Mouse (Mus musculus) B cell, adult (primary cell): ENCODE measurements around the gene Vamp8. TPM values are rescaled to one million over a fixed set of nuclear protein-coding genes. Genes with fewer than 3 reads are reported as not detected.

Experiments used
- total RNA-seq: library from RNA; stranded (reverse); gene quantifications from 4 replicates; pipeline ENCODE4 v1.2.4, GENCODE M21; 2023; ENCODE audit not compliant: inconsistent age

Vamp8 gene
- 95.3 to 106 TPM (median 102 TPM) in 4 replicates for total RNA-seq

DNA sequence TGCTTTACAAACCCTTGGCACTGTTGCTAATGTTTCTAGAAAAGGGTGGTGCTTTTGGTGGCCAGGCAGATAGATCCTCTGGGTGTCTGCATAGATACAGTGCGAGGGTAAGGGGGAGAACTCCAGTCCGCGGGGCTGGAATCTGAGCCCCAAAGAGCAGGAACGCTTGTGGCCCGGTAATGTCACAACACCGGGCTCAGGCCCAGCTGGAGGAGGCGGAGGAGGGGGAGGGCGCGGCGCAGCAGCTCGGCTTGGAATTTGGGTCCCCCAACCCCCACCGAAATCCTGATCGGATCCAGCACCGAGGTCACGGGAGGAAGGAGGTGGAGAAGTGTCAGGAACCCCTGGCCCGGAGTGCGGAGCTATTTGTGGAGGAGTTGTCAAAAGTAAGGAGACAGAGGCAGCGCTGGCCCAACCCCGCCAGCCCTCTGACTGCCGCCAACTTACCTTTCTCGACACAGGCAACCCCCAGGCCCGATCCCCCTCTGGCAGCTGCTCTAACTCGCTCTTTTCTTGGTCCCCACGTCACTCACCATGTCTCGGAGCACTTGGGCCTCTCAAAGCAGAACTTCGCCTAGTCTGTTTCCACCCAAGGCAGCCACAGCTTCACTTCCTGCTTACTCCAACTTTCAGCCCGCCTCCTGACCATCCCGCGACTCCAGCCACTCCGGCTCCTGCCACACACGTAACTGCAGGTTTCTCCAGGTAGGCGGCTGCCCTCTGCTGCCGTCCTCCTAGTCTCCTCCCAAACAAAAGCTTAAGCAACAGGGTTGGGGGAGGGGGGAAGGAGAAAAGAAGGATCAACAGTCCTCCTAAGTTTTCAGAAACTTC is at the start of gene Vamp8:
Gene Vamp8, minus strand, starts transcription at position 763 of the 831 bp plus-strand sequence.

DNA sequence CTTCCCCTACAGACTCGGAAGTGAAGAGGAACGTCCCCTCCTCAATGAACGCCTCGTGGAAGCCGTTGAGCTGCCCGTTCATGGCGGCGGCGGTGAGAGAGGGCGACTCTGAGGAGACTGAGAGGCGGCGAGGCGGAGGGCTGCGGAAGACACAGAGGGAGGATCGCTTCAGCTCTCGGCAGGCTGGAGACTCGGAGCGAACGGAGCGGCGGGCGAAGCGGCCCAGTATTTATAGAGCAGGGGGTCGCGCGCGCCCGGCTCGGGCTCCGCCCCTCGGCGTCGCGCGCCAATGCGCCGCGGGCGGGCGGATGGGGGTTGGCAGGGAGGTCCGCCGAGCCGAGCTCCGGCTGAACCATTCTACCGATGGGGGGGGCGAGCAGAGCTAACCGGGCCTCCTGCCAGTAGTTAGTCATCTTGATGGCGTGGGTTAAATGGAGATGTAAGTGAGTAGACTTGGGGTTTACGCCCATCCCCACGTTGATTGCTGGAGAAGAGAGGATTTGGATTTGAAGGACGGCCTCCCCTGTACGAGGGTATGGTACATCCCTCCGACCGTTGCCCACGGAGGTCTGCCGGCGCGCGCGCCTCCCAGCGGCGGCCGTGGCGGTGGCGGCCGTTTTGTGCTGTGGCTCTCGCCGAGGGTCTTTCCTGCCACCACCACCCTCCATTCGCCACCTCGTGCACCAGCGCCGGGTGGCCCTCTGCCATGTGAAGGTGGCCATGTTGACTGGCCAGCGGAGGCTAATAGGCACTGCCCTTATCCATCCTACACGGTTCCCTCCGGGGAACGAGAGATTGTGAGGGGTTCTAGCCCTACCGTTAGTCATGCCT is 49.1 kb upstream of the Vamp8 start, which contains the start of gene Mat2a:
Gene Mat2a, minus strand, starts transcription at position 204 of the 831 bp plus-strand sequence.

DNA sequence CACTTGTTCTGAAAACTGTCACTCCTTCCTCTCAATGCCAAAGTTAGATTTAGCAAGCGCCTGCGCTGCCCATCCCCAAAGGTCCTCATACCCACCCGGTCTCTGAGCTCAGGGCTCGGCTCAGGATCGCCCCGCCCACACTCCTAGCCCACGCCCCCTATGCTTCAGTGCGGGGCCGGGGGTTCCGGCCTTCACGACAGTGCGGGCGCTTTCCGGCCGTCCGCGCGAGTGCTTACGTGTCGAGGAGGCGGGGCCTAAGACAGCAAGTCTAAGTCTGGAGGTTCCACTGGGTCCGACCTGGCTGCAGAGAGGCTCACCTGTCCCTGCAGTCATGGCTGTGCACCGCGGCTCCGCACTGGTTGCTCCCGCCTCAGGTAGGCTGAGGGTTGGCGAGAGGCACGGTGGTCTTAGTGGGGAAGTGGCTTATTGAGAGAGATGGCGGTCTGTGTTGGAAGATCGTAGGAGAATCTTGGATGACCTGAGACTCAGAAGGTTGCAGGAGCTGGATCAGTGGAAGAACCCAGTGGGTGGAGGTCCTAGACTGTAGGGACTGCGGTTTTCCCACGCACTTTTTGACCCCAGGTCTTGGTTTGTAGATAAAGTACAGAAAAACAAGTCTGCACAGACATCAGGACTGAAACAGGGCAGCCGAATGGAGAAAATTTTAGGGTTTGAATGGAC is 23.7 kb upstream of the Vamp8 start, which contains the start of gene Ggcx:
Gene Ggcx, plus strand, starts transcription at position 233 of the 681 bp plus-strand sequence.

DNA sequence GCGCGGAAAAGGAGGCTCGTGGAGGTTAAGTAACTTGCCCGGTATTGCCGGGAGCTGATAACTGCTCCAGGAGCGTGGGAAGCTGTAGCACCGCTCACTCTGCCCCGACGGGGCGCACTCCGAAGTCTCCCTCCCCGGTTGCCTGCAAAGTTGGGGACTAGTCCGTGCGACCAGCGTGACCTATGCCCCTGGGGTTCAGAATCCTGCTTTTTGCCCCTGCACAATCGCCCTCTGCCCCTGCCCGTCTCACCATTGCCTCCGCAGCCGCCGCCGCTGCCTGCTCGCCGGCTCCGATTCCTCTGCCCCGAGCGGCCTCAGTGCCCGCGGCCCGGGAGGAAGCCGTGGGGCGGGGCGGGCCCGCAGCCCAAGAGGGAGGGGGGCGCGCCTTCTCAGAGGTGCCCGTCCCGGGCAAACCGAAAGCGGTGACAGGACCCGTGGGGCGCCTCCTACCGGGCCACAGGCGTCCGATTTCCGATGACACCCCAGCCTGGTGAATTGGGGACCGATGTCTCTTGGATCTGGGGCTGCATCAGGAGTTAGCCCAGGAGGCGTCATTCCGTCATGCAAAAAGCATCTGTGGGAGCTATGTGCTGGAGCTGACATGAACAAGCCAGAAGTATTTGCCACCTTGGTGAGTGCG is 10.3 kb downstream of the Vamp8 start, which contains the start of gene Vamp5:
Gene Vamp5, minus strand, starts transcription at position 338 of the 640 bp plus-strand sequence.

DNA sequence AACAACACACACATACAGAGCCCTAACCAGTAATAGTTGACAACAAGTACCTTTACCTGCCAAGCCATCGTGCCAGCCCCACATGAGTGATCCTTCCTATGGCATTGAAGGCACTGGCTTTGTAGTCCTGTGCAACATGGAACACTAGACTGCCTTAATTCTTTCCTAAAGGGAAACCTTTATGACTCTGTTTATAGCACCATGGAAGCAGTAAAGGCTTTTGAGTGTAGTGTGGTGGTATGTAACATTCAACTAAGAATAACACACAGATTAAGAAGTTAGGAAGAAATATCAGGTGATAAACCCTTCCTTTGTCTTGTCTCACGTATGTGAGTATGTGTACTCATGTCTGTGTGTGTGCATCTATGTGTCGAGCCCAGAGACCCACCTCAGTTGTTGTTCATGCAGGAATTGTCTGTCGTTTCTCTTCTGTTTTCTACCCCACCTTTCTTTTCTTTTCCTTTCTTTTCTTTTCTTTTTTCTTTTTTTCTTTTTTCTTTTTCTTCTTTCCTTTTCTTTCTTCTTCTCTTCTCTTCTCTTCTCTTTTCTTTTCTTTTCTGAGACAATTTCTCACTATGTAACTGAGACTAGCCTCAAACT is 23.6 kb downstream of the Vamp8 start, which contains the start of gene Rnf181:
Gene Rnf181, minus strand, starts transcription at position 113 of the 600 bp plus-strand sequence.

DNA sequence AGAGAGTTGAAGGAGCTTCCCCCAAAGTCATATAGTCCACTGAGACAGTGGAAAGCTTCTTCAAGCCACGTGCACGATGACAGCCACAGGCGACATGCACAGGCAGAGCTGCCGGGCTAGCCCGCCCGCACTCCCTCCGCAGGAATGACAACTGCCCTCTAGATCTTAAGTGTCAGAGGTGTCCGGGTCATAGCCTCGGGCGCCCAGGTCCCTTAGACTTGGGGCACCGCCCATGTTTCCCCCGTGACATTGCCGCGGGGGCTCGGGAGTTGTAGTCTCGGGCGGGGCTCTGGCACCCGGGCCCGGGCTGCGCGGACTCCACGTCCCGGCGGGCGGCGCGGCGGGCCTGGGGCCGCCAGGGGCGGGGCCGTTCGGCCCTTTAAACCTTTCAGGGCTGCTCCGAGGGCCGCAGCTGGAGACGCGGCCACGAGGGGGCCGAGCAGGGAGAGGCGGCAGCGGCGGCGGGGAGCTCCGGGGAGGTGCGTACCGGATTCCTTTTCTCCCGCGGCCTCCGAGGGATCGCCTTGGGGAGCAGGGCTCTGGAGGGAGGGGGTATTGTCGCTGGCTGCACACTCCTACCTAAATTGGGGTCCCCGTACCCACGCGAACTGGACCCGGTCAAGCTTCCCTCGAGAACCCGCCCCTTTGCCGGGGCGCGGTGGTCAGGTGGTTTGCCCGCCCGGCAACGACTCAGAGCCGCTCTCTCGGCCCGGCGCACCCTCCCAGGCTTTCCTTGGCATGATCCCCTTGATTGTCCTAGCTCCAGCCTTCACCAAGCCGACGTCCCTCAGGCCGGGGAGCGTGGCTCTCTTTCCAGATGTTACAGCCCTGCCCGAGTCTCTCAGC is 35.2 kb downstream of the Vamp8 start, which contains the start of gene Tmem150a:
Gene Tmem150a, plus strand, starts transcription at position 382 of the 846 bp plus-strand sequence.

DNA sequence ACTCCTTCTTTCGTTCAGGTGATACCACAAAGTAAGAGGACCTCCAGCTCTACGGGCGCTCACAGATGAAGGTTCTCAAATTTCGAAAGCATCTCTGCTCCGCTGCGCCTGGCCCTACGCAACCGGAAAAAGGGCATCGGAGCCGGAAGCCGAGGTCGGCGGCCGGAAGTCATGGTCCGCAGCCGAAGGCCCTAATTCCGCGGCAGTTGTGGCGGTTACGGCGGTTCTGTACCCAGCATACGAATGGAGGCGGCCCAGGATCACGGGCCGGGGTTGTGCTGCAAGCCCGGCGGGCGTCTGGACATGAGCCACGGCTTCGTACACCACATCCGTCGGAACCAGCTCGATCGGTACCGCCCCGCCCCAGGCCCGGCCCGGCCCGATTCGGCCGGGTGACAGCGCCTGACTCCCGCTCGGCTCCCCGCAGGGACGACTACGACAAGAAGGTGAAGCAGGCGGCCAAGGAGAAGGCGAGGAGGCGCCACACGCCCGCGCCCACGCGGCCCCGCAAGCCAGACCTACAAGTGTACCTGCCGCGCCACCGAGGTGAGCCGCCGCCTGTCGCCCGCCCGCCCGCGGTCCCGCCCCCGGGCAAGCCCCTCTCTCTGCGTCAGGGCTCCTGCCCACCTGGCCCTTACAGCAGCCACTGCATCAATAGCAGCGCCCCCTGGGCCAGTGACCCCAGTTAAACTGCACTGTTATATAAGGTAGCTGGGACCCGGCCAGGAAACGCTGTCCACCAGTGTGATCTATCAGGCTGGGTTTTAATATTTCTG is 43.1 kb downstream of the Vamp8 start, which contains the start of gene 0610030E20Rik:
Gene 0610030E20Rik, plus strand, starts transcription at position 152 of the 776 bp plus-strand sequence.

DNA sequence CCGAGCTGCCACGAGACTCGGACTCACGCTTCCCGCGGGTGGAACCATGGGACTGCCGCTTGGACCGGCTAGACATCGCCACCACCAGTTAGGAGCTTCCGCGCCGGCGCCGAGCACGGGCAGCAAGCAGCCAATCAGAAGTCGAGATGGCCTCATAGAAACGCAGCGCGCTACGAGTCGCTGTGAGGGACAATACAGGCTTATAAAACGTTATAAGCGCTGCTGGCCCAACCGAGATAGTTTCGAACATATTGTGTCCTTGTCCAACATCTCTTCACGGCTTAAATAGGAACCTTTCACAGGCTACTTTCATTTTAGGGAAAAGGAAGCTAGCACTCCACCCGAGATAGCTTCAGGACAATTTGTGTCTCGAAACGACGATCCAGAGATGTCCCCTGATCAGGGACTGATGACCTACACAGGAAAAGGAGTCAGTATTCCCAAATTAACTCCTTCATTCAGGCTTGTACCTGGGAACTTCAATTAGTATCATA is 45.4 kb downstream of the Vamp8 start, which contains the start of gene Usp39:
Gene Usp39, minus strand, starts transcription at position 111 of the 494 bp plus-strand sequence.

Other genes starting within 250 kb of the Vamp8 start
- gene Atoh8, start 155.1 kb downstream of the Vamp8 start, total RNA-seq: not detected in 4 replicates
- not detected in 4 replicates for gene Sftpb, start 86.1 kb downstream of the Vamp8 start, total RNA-seq
- 45.7 to 50.5 TPM (median 47.9 TPM) in 4 replicates for gene Usp39, start 45.5 kb downstream of the Vamp8 start, total RNA-seq
- 40.3 to 44.4 TPM (median 44.0 TPM) in 4 replicates for gene 0610030E20Rik, start 43.4 kb downstream of the Vamp8 start, total RNA-seq
- 2.8 to 5.3 TPM (median 4.2 TPM) in 4 replicates for gene Tmem150a, start 35.3 kb downstream of the Vamp8 start, total RNA-seq
- gene Rnf181, start 23.7 kb downstream of the Vamp8 start, total RNA-seq: 66.1 to 76.9 TPM (median 71.9 TPM) in 4 replicates
- 11.4 to 14.4 TPM (median 13.2 TPM) in 4 replicates for gene Vamp5, start 10.2 kb downstream of the Vamp8 start, total RNA-seq
- 11.0 to 15.1 TPM (median 12.5 TPM) in 4 replicates for gene Ggcx, start 23.6 kb upstream of the Vamp8 start, total RNA-seq
- 241 to 253 TPM (median 245 TPM) in 4 replicates for gene Mat2a, start 48.9 kb upstream of the Vamp8 start, total RNA-seq
- 0.48 to 0.54 TPM (median 0.51 TPM) in 3 of 4 replicates, not detected in the other for gene Sh2d6, start 131.0 kb upstream of the Vamp8 start, total RNA-seq
- gene Capg, start 153.7 kb upstream of the Vamp8 start, total RNA-seq: 337 to 367 TPM (median 351 TPM) in 4 replicates
- gene Elmod3, start 207.7 kb upstream of the Vamp8 start, total RNA-seq: 16.7 to 20.1 TPM (median 18.8 TPM) in 4 replicates
- gene Retsat, start 207.8 kb upstream of the Vamp8 start, total RNA-seq: 4.6 to 8.4 TPM (median 7.9 TPM) in 4 replicates
- gene Tgoln1, start 226.3 kb upstream of the Vamp8 start, total RNA-seq: 185 to 196 TPM (median 189 TPM) in 4 replicates